In genomic region chr3:70307556-70307955, GRCm38 (mm10) we compare ENCODE assay signal across 16 mouse cellular contexts.
DNase-seq lines count a peak whose midpoint lies in the region; ATAC-seq lines count a peak whose summit lies in the region.
"Had no signal": no experiment of that assay in that cellular context is flagged by ENCODE, and none has a peak within 500 bp of the region (broad histone marks: within the 10 kb centered on the region; RNA-seq: fewer than 3 reads in every experiment).

No protein-coding gene starts in this region.

- H3K9ac ChIP-seq in forebrain, embryonic 14.5 days (ENCODE audit: low read length) = no peak overlapping the region
- no peak overlapping the region for H3K9ac ChIP-seq in forebrain, embryonic 11.5 days (ENCODE audit: low read length)
- H3K9ac ChIP-seq: hindbrain, embryonic 14.5 days; limb, embryonic 12.5 days; liver, embryonic 15.5 days; midbrain, embryonic 12.5 days had no signal

- no peak overlapping the region for H3K4me2 ChIP-seq in forebrain, embryonic 14.5 days (ENCODE audit: low read length)
- no peak overlapping the region for H3K4me2 ChIP-seq in forebrain, embryonic 11.5 days (ENCODE audit: low read depth, low read length, severe bottlenecking)
- H3K4me2 ChIP-seq: hindbrain, embryonic 14.5 days; limb, embryonic 12.5 days; liver, embryonic 15.5 days; midbrain, embryonic 12.5 days had no signal

- no peaks in the 10 kb centered on the region for H3K27me3 ChIP-seq in forebrain, embryonic 14.5 days (replicated peaks; ENCODE audit: control insufficient read depth, insufficient read depth, low read length)
- H3K27me3 ChIP-seq in forebrain, embryonic 11.5 days (ENCODE audit: control insufficient read depth, insufficient read depth, low read length) = no peaks in the 10 kb centered on the region
- H3K27me3 ChIP-seq in heart, embryonic 10.5 days (ENCODE audit: insufficient read depth, poor library complexity, severe bottlenecking) = no peaks in the 10 kb centered on the region
- H3K27me3 ChIP-seq: limb, embryonic 12.5 days; liver, embryonic 15.5 days; midbrain, embryonic 12.5 days had no signal

- H3K4me1 ChIP-seq in forebrain, embryonic 14.5 days (ENCODE audit: control insufficient read depth, insufficient read depth, low read length) = no peaks in the 10 kb centered on the region
- H3K4me1 ChIP-seq in forebrain, embryonic 11.5 days (replicated peaks; ENCODE audit: control insufficient read depth, insufficient read depth, low read length) = no peaks in the 10 kb centered on the region
- no peaks in the 10 kb centered on the region for H3K4me1 ChIP-seq in heart, embryonic 10.5 days
- H3K4me1 ChIP-seq: limb, embryonic 12.5 days; liver, embryonic 15.5 days; midbrain, embryonic 12.5 days had no signal

- DNase-seq in forebrain, embryonic 14.5 days (ENCODE audit: low spot score) = peak; percentile 79
- DNase-seq in forebrain, embryonic 11.5 days (ENCODE audit: low spot score) = no peak
- peak; percentile 57 for DNase-seq in brain, embryonic 18.5 days (ENCODE audit: low read depth, low spot score)
- DNase-seq in cerebellum, postnatal 14 days = peak; percentile 70 to 88
- peak; percentile 45 for DNase-seq in layer of hippocampus, adult 9-11 months
- DNase-seq in heart, embryonic 10.5 days (ENCODE audit: low spot score) = no peak
- DNase-seq: kidney, adult 18-20 months; kidney, postnatal 25 days; lung, postnatal 14 days; thymus, postnatal 36 days had no signal

- H3K36me3 ChIP-seq in forebrain, embryonic 14.5 days (ENCODE audit: control insufficient read depth, insufficient read depth, low read length) = no peaks in the 10 kb centered on the region
- no peaks in the 10 kb centered on the region for H3K36me3 ChIP-seq in forebrain, embryonic 11.5 days (ENCODE audit: control insufficient read depth, insufficient read depth, low read length)
- H3K36me3 ChIP-seq in heart, embryonic 10.5 days = no peaks in the 10 kb centered on the region
- H3K36me3 ChIP-seq: limb, embryonic 12.5 days; liver, embryonic 15.5 days; midbrain, embryonic 12.5 days had no signal

- 66% methylated on average over 1 of the region's 1 CpGs for WGBS in forebrain, embryonic 14.5 days
- 98% methylated on average over 1 of the region's 1 CpGs for WGBS in forebrain, embryonic 11.5 days
- 84% methylated on average over 1 of the region's 1 CpGs for WGBS in heart, embryonic 10.5 days

- no peak overlapping the region for H3K27ac ChIP-seq in forebrain, embryonic 14.5 days (ENCODE audit: low read depth, low read length)
- H3K27ac ChIP-seq in forebrain, embryonic 11.5 days (ENCODE audit: low read depth, low read length) = no peak overlapping the region
- no peak overlapping the region for H3K27ac ChIP-seq in heart, embryonic 10.5 days
- H3K27ac ChIP-seq: hindbrain, embryonic 14.5 days; limb, embryonic 12.5 days; liver, embryonic 15.5 days; midbrain, embryonic 12.5 days had no signal

- H3K4me3 ChIP-seq in forebrain, embryonic 14.5 days (ENCODE audit: low read depth, low read length) = no peak overlapping the region
- H3K4me3 ChIP-seq in forebrain, embryonic 11.5 days (ENCODE audit: low read depth, low read length) = no peak overlapping the region
- no peak overlapping the region for H3K4me3 ChIP-seq in heart, embryonic 10.5 days
- H3K4me3 ChIP-seq: limb, embryonic 12.5 days; liver, embryonic 15.5 days; midbrain, embryonic 12.5 days had no signal

- ATAC-seq in forebrain, embryonic 14.5 days = peak; percentile 73; the same call in 1 of the 2 replicates
- no peak for ATAC-seq in forebrain, embryonic 11.5 days (replicated peaks; ENCODE audit: low FRiP score)
- no peak for ATAC-seq in activated CD4-positive, CD25-positive, alpha-beta regulatory T cell, adult 4 months
- no peak for ATAC-seq in megakaryocyte progenitor cell, adult 5-6 weeks (replicated peaks; ENCODE audit: poor library complexity)

- no peaks in the 10 kb centered on the region for H3K9me3 ChIP-seq in forebrain, embryonic 14.5 days (replicated peaks; ENCODE audit: control insufficient read depth, low read length)
- no peaks in the 10 kb centered on the region for H3K9me3 ChIP-seq in forebrain, embryonic 11.5 days (ENCODE audit: control insufficient read depth, low read length)
- no peaks in the 10 kb centered on the region for H3K9me3 ChIP-seq in heart, embryonic 10.5 days
- H3K9me3 ChIP-seq: limb, embryonic 12.5 days; liver, embryonic 15.5 days; midbrain, embryonic 12.5 days had no signal

Comparison
In these comparisons a context has a peak if more than half of its experiments do, and no peak if none do; other contexts are left out.
1. DNase-seq: peak in forebrain, embryonic 14.5 days (single experiment), brain, embryonic 18.5 days (single experiment), cerebellum, postnatal 14 days (2 of 2) and layer of hippocampus, adult 9-11 months (single experiment); none in forebrain, embryonic 11.5 days (single experiment) and heart, embryonic 10.5 days (single experiment).